Mouse (Mus musculus) MEL (cell line): Measurements from ENCODE around the gene Tulp1. TPM values are rescaled to one million over a fixed set of nuclear protein-coding genes. Genes with fewer than 3 reads are reported as not detected.

Experiments used
- DNase-seq: peaks from one replicate; pipeline ENCODE4 v3.0.0; 2011; ENCODE audit warnings: low read depth, low spot score
- H3K27ac ChIP-seq: 2 replicates; pipeline ENCODE4 v1.5.1; 2012; ENCODE audit warnings: low read depth, mild to moderate bottlenecking, control low read depth, low read length, moderate library complexity; ENCODE audit not compliant: control insufficient read depth
- H3K27me3 ChIP-seq, 2 experiments: fragments of 150-350 bp in 1 of 2; sonication (generic) in 1 of 2; 2 replicates each; pipeline ENCODE4 v1.6.1; 2012; ENCODE audit warnings: low read length in 2 of 2, mild to moderate bottlenecking in 2 of 2, improper control_type of control experiment in 1 of 2, moderate library complexity in 1 of 2; ENCODE audit not compliant: insufficient read depth in 2 of 2, control insufficient read depth in 1 of 2
- H3K36me3 ChIP-seq, 2 experiments: 2 replicates each; pipeline ENCODE4 v1.6.1; 2012 to 2014; ENCODE audit warnings: low read length in 2 of 2, improper control_type of control experiment in 1 of 2, inconsistent platforms in 1 of 2, mild to moderate bottlenecking in 1 of 2; ENCODE audit not compliant: insufficient read depth in 2 of 2, control insufficient read depth in 1 of 2
- H3K4me1 ChIP-seq, 2 experiments: fragments of 150-350 bp in 1 of 2; sonication (generic) in 1 of 2; 2 replicates each; pipeline ENCODE4 v1.6.1; 2012; ENCODE audit warnings: low read length in 2 of 2, improper control_type of control experiment in 1 of 2, mild to moderate bottlenecking in 1 of 2; ENCODE audit not compliant: insufficient read depth in 2 of 2, control insufficient read depth in 1 of 2
- H3K4me3 ChIP-seq, 2 experiments: fragments of 150-350 bp in 1 of 2; sonication (generic) in 1 of 2; 2 replicates each; pipeline ENCODE4 v1.5.1; 2012; ENCODE audit warnings: low read depth in 2 of 2, low read length in 2 of 2, mild to moderate bottlenecking in 2 of 2, moderate library complexity in 2 of 2, control low read depth in 1 of 2, improper control_type of control experiment in 1 of 2; ENCODE audit not compliant: control insufficient read depth in 1 of 2, insufficient read depth in 1 of 2
- H3K79me2 ChIP-seq: 2 replicates; pipeline ENCODE4 v1.6.1; 2012; ENCODE audit warnings: mild to moderate bottlenecking, low read length, moderate library complexity; ENCODE audit not compliant: control insufficient read depth, poor library complexity, insufficient read depth
- H3K9ac ChIP-seq: 2 replicates; pipeline ENCODE4 v1.6.1; 2012; ENCODE audit warnings: low read depth, mild to moderate bottlenecking, control low read depth, low read length, moderate library complexity; ENCODE audit not compliant: control insufficient read depth, poor library complexity, severe bottlenecking
- H3K9me3 ChIP-seq: fragments of 150-350 bp; sonication (generic); replicated peaks from 2 replicates; pipeline ENCODE4 v1.6.1; 2012; ENCODE audit warnings: mild to moderate bottlenecking, low read length, improper control_type of control experiment, moderate library complexity; ENCODE audit not compliant: insufficient read depth
- BHLHE40 ChIP-seq: IDR thresholded peaks from 2 replicates; pipeline ENCODE4 v1.6.1; 2012; ENCODE audit warnings: low read depth, mild to moderate bottlenecking, inconsistent platforms, low read length, improper control_type of control experiment, borderline replicate concordance
- ELF1 ChIP-seq: IDR thresholded peaks from 2 replicates; pipeline ENCODE4 v1.6.1; 2014; ENCODE audit warnings: low read depth, mild to moderate bottlenecking, inconsistent platforms, low read length, improper control_type of control experiment, moderate library complexity
- GATA1 ChIP-seq: IDR thresholded peaks from 2 replicates; pipeline ENCODE4 v1.6.1; 2011; ENCODE audit warnings: low read depth, low read length, improper control_type of control experiment
- MAFK ChIP-seq: IDR thresholded peaks from 2 replicates; pipeline ENCODE4 v1.6.1; 2011; ENCODE audit warnings: low read depth, mild to moderate bottlenecking, low read length, improper control_type of control experiment, borderline replicate concordance
- MAX ChIP-seq: IDR thresholded peaks from 2 replicates; pipeline ENCODE4 v1.6.1; 2011; ENCODE audit warnings: low read length, improper control_type of control experiment
- MAZ ChIP-seq: IDR thresholded peaks from 2 replicates; pipeline ENCODE4 v1.6.1; 2012; ENCODE audit warnings: low read depth, mild to moderate bottlenecking, inconsistent platforms, low read length, improper control_type of control experiment
- POLR2AphosphoS2 ChIP-seq: IDR thresholded peaks from 2 replicates; pipeline ENCODE4 v1.6.1; 2011; ENCODE audit warnings: low read length, improper control_type of control experiment
- POLR2AphosphoS5 ChIP-seq: IDR thresholded peaks from 2 replicates; pipeline ENCODE4 v1.6.1; 2012; ENCODE audit warnings: low read depth, borderline replicate concordance, mild to moderate bottlenecking, inconsistent platforms, low read length, moderate library complexity, mixed read lengths
- RCOR1 ChIP-seq: IDR thresholded peaks from 2 replicates; pipeline ENCODE4 v1.6.1; 2012; ENCODE audit warnings: low read depth, mild to moderate bottlenecking, inconsistent platforms, low read length, improper control_type of control experiment
- TCF12 ChIP-seq: IDR thresholded peaks from 2 replicates; pipeline ENCODE4 v1.6.1; 2014; ENCODE audit warnings: low read depth, mild to moderate bottlenecking, inconsistent platforms, low read length, improper control_type of control experiment, moderate library complexity
- ZKSCAN1 ChIP-seq: IDR thresholded peaks from 2 replicates; pipeline ENCODE4 v1.6.1; 2012; ENCODE audit warnings: low read depth, mild to moderate bottlenecking, inconsistent platforms, low read length, improper control_type of control experiment, moderate library complexity
- ZMIZ1 ChIP-seq: IDR thresholded peaks from 2 replicates; pipeline ENCODE4 v1.6.1; 2012; ENCODE audit warnings: low read depth, mild to moderate bottlenecking, inconsistent platforms, low read length, improper control_type of control experiment, moderate library complexity
- ZNF384 ChIP-seq: IDR thresholded peaks from 2 replicates; pipeline ENCODE4 v1.6.1; 2012; ENCODE audit warnings: low read depth, mild to moderate bottlenecking, inconsistent platforms, low read length, improper control_type of control experiment
- polyA plus RNA-seq, 2 experiments: library from polyadenylated mRNA; stranded (reverse) in 1 of 2; unstranded in 1 of 2; fragments of >175 nt in 1 of 2; fragments of >200 nt in 1 of 2; gene quantifications; 2 replicates each; pipeline versions ENCODE4 v1.2.1 to v1.2.4; 2012; ENCODE audit warnings: low replicate concordance in 2 of 2, low read depth in 1 of 2; ENCODE audit not compliant: insufficient read length in 2 of 2, insufficient read depth in 1 of 2, missing spikeins in 1 of 2
- total RNA-seq: library from RNA; depleted of rRNA; stranded (reverse); fragments of 300-350 nt; gene quantifications from 2 replicates; pipeline ENCODE4 v1.2.3, GENCODE M21; 2012

Gene Tulp1
- total and polyA plus RNA-seq, 3 experiments: 0.23 to 2.4 TPM; not detected in 1

GRCm38 (mm10) chr17:28340578-28340977, 24.4 kb downstream of the Tulp1 start:
- H3K36me3 ChIP-seq: peaks cover 0 to 9% of the 10 kb centered on the region in 2 experiments; a peak in 2 of 4 replicates
- H3K9me3 ChIP-seq: no peaks in the 10 kb centered on the region
- H3K4me3 ChIP-seq: peak overlapping the region; percentile 5 to 40; a peak in 3 of 4 replicates
- peak overlapping the region; percentile 64 for H3K27ac ChIP-seq
- no peak for TF ChIP-seq MAX
- TF ChIP-seq RCOR1: no peak
- TF ChIP-seq ZNF384: no peak
- no peak for TF ChIP-seq TCF12
- no peak for TF ChIP-seq MAZ
- TF ChIP-seq POLR2AphosphoS2: no peak
- peak; percentile 16; the same call in 1 of the 2 replicates for TF ChIP-seq GATA1
- no peak for DNase-seq
- no peaks in the 10 kb centered on the region for H3K79me2 ChIP-seq
- no peaks in the 10 kb centered on the region for H3K27me3 ChIP-seq
- peak overlapping the region; percentile 60 for H3K9ac ChIP-seq
- H3K4me1 ChIP-seq: peaks cover 2 to 12% of the 10 kb centered on the region in 2 experiments; a peak in 2 of 4 replicates

GRCm38 (mm10) chr17:28337547-28337946, 27.5 kb downstream of the Tulp1 start:
- H3K27ac ChIP-seq: no peak overlapping the region
- H3K4me1 ChIP-seq: peaks cover 2 to 12% of the 10 kb centered on the region in 2 experiments; a peak in 2 of 4 replicates
- H3K27me3 ChIP-seq: no peaks in the 10 kb centered on the region
- H3K9ac ChIP-seq: no peak overlapping the region
- TF ChIP-seq MAFK (no peak), RCOR1 (no peak), ZMIZ1 (no peak), ZKSCAN1 (no peak), BHLHE40 (no peak), GATA1 (no peak), ELF1 (no peak), MAZ (no peak)
- H3K79me2 ChIP-seq: no peaks in the 10 kb centered on the region
- H3K36me3 ChIP-seq: peaks cover 0 to 9% of the 10 kb centered on the region in 2 experiments; a peak in 2 of 4 replicates
- H3K4me3 ChIP-seq: no peak overlapping the region
- no peak for DNase-seq
- H3K9me3 ChIP-seq: no peaks in the 10 kb centered on the region

GRCm38 (mm10) chr17:28335267-28335666, 29.8 kb downstream of the Tulp1 start:
- Histone ChIP-seq H3K27me3 (no peaks in the 10 kb centered on the region), H3K4me3 (no peak overlapping the region), H3K9me3 (no peaks in the 10 kb centered on the region), H3K27ac (no peak overlapping the region), H3K9ac (no peak overlapping the region), H3K79me2 (peaks cover 3% of the 10 kb centered on the region; the same call in 1 of the 2 replicates), H3K36me3 (peaks cover 0 to 3% of the 10 kb centered on the region in 2 experiments; a peak in 2 of 4 replicates)
- no peak for DNase-seq
- no peak for TF ChIP-seq RCOR1
- no peak for TF ChIP-seq TCF12
- no peak for TF ChIP-seq POLR2AphosphoS5
- TF ChIP-seq, all 39 proteins: peak for 0
- H3K4me1 ChIP-seq: peaks cover 0 to under 1% of the 10 kb centered on the region in 2 experiments; a peak in 1 of 4 replicates
